ENCODE assay signal across 7 mouse cellular contexts in genomic region chr1:89070871-89071361, GRCm38 (mm10). TPM values are rescaled to one million over a fixed set of nuclear protein-coding genes. Genes with fewer than 3 reads are reported as not detected.
A peak's percentile ranks its signal among the peaks of the same experiment; 100 is the strongest.
DNase-seq lines count a peak whose midpoint lies in the region; ATAC-seq and TF ChIP-seq lines count a peak whose summit lies in the region.

No protein-coding gene starts in this region.

- peak overlapping the region; percentile 98 for H3K9ac ChIP-seq in heart, embryonic 16.5 days (ENCODE audit: low read length)
- peak overlapping the region; percentile 86 for H3K9ac ChIP-seq in lung, embryonic 16.5 days (ENCODE audit: low read length)
- H3K9ac ChIP-seq in stomach, embryonic 14.5 days (replicated peaks; ENCODE audit: low read depth, low read length) = peak overlapping the region; percentile 94

- peaks cover 88% of the 10 kb centered on the region for H3K9me3 ChIP-seq in G1E (replicated peaks)
- no peaks in the 10 kb centered on the region for H3K9me3 ChIP-seq in heart, embryonic 16.5 days (replicated peaks; ENCODE audit: control insufficient read depth, low read length)
- no peaks in the 10 kb centered on the region for H3K9me3 ChIP-seq in lung, embryonic 16.5 days (ENCODE audit: control insufficient read depth, low read length)
- H3K9me3 ChIP-seq in stomach, embryonic 14.5 days (ENCODE audit: control insufficient read depth, low read depth, low read length) = no peaks in the 10 kb centered on the region

- no peaks in the 10 kb centered on the region for H3K36me3 ChIP-seq in G1E (replicated peaks)
- no peaks in the 10 kb centered on the region for H3K36me3 ChIP-seq in heart, embryonic 16.5 days (ENCODE audit: control insufficient read depth, insufficient read depth)
- no peaks in the 10 kb centered on the region for H3K36me3 ChIP-seq in lung, embryonic 16.5 days (ENCODE audit: control insufficient read depth, insufficient read depth, low read length)
- H3K36me3 ChIP-seq in stomach, embryonic 14.5 days (ENCODE audit: control insufficient read depth, insufficient read depth, low read length) = no peaks in the 10 kb centered on the region

- H3K4me1 ChIP-seq in G1E (ENCODE audit: insufficient read depth, low read depth, low read length) = no peaks in the 10 kb centered on the region
- H3K4me1 ChIP-seq in heart, embryonic 16.5 days (ENCODE audit: control insufficient read depth, insufficient read depth, low read length) = peaks cover 35% of the 10 kb centered on the region
- H3K4me1 ChIP-seq in lung, embryonic 16.5 days (replicated peaks; ENCODE audit: control insufficient read depth, insufficient read depth, low read length) = peaks cover 31% of the 10 kb centered on the region
- H3K4me1 ChIP-seq in stomach, embryonic 14.5 days (ENCODE audit: control insufficient read depth, insufficient read depth, low read length) = peaks cover 40% of the 10 kb centered on the region

- peak; percentile 20 to 22 for DNase-seq in CD8-positive naive resting alpha-beta T cell, adult 2 months (ENCODE audit: low read depth in 2 of 2, low spot score in 2 of 2)
- no peak for DNase-seq in G1E (ENCODE audit: low spot score)
- peak; percentile 69 for DNase-seq in embryo, embryonic 11 days
- DNase-seq in kidney, postnatal 4 days = peak; percentile 62 to 75

- H3K27ac ChIP-seq in heart, embryonic 16.5 days (ENCODE audit: low read length) = peak overlapping the region; percentile 91
- peak overlapping the region; percentile 74 for H3K27ac ChIP-seq in lung, embryonic 16.5 days (ENCODE audit: low read length)
- peak overlapping the region; percentile 85 for H3K27ac ChIP-seq in stomach, embryonic 14.5 days (ENCODE audit: low read length)

- H3K4me2 ChIP-seq in heart, embryonic 16.5 days (ENCODE audit: low read depth, low read length) = peak overlapping the region; percentile 94
- peak overlapping the region; percentile 64 for H3K4me2 ChIP-seq in lung, embryonic 16.5 days (ENCODE audit: low read depth, low read length)
- H3K4me2 ChIP-seq in stomach, embryonic 14.5 days (replicated peaks; ENCODE audit: low read depth, low read length) = peak overlapping the region; percentile 56

- peak overlapping the region; percentile 18; the same call in 1 of the 2 replicates for H3K4me3 ChIP-seq in G1E (ENCODE audit: low read depth, low read length)
- peak overlapping the region; percentile 99 for H3K4me3 ChIP-seq in heart, embryonic 16.5 days (ENCODE audit: low read length)
- peak overlapping the region; percentile 85 for H3K4me3 ChIP-seq in lung, embryonic 16.5 days (ENCODE audit: low read length)
- H3K4me3 ChIP-seq in stomach, embryonic 14.5 days (ENCODE audit: low read depth, low read length) = peak overlapping the region; percentile 95

- TF ChIP-seq CTCF in G1E (IDR thresholded peaks at IDR 0.05; ENCODE audit: low read depth, low read length) = no peak

- H3K27me3 ChIP-seq in G1E (ENCODE audit: insufficient read depth, low read length) = no peaks in the 10 kb centered on the region
- no peaks in the 10 kb centered on the region for H3K27me3 ChIP-seq in heart, embryonic 16.5 days (ENCODE audit: control insufficient read depth, insufficient read depth, low read length)
- no peaks in the 10 kb centered on the region for H3K27me3 ChIP-seq in lung, embryonic 16.5 days (ENCODE audit: control insufficient read depth, insufficient read depth, low read depth, low read length)
- no peaks in the 10 kb centered on the region for H3K27me3 ChIP-seq in stomach, embryonic 14.5 days (ENCODE audit: control insufficient read depth, insufficient read depth, low read length)

- ATAC-seq in G1E (ENCODE audit: extremely low read depth, insufficient number of reproducible peaks, low FRiP score, poor library complexity, severe bottlenecking) = no peak
- peak; percentile 1; the same call in 1 of the 2 replicates for ATAC-seq in heart, embryonic 16.5 days (replicated peaks; ENCODE audit: extremely low read depth, insufficient read depth, low FRiP score)
- ATAC-seq in lung, embryonic 16.5 days (ENCODE audit: low read depth) = no peak
- no peak for ATAC-seq in stomach, embryonic 14.5 days (ENCODE audit: insufficient number of reproducible peaks, insufficient read depth, low FRiP score, low read depth)

- WGBS in heart, embryonic 16.5 days = under 1% methylated on average over 28 of the region's 28 CpGs
- WGBS in lung, embryonic 16.5 days = under 1% methylated on average over 28 of the region's 28 CpGs
- under 1% methylated on average over 28 of the region's 28 CpGs for WGBS in stomach, embryonic 14.5 days

RNA-seq across cellular contexts. Expression of gene Sh3bp4, which starts 0.7 kb away (rescaled TPM):
- not detected in 2 replicates for total RNA-seq in G1E (2014; fragmentation: Nextera tagmentation)
- total RNA-seq in G1E (2017) = not detected in 2 replicates
- polyA plus RNA-seq in G1E (2012) = not detected in 2 replicates
- 19.2 and 25.0 TPM in 2 replicates for polyA plus RNA-seq in heart, embryonic 16.5 days (2015; fragmentation: Nextera tagmentation; extraction: Ambion mirVana)
- polyA plus RNA-seq in lung, embryonic 16.5 days (2015; fragmentation: Nextera tagmentation; extraction: Ambion mirVana) = 26.4 and 27.8 TPM in 2 replicates
- 22.4 and 24.3 TPM in 2 replicates for polyA plus RNA-seq in stomach, embryonic 14.5 days (2014; fragmentation: Nextera tagmentation; extraction: Ambion mirVana)

Comparison
In these comparisons a context has a peak if more than half of its experiments do, and no peak if none do; other contexts are left out.
1. H3K4me3 ChIP-seq: peak in every context shown above with its lines; median percentile 99 in heart, embryonic 16.5 days; 95 in stomach, embryonic 14.5 days; 85 in lung, embryonic 16.5 days; 18 in G1E.
2. RNA of gene Sh3bp4, which starts 0.7 kb away (polyA plus RNA-seq): 26.4 to 27.8 TPM in lung, embryonic 16.5 days, 22.4 to 24.3 TPM in stomach, embryonic 14.5 days and 19.2 to 25.0 TPM in heart, embryonic 16.5 days; not detected in G1E; every median in the first group is over 10 times any median in the second.
3. Peak in every context shown above with its lines, with median percentiles within 50 percentile points of each other: H3K27ac ChIP-seq, H3K4me2 ChIP-seq and H3K9ac ChIP-seq.